Mouse (Mus musculus) CH12F3 (cell line): ENCODE measurements around the gene Pelo.

Experiments used
- in situ Hi-C: fragments of 300-500 bp; cut with MboI; formaldehyde crosslinking; loops from 2 replicates; pipeline ENCODE4 v1.14.3; 2020; ENCODE audit warnings: low sequenced_read_pairs

Pelo gene

GRCm38 (mm10) chr13:115090069-115090976 is at the start of gene Pelo:
Pelo (minus strand) TSS chr13:115090186.
- in situ Hi-C loops = no loop called here

- in situ Hi-C loops = no loop called here
These were observed 48.5 kb upstream of the Pelo start for GRCm38 (mm10) chr13:115138513-115138912.

- in situ Hi-C loops = no loop called here
These were observed 46.8 kb upstream of the Pelo start for GRCm38 (mm10) chr13:115136761-115137160.

- in situ Hi-C loops = no loop called here
These were observed 42.4 kb upstream of the Pelo start for GRCm38 (mm10) chr13:115132435-115132834.

GRCm38 (mm10) chr13:115131381-115131780 is 41.4 kb upstream of the Pelo start:
- in situ Hi-C loops = no loop called here

GRCm38 (mm10) chr13:115130035-115130434 is 40.0 kb upstream of the Pelo start:
- in situ Hi-C loops = no loop called here

- in situ Hi-C loops = no loop called here
These were observed 37.8 kb upstream of the Pelo start for GRCm38 (mm10) chr13:115127826-115128225.

- in situ Hi-C loops = no loop called here
These were observed 36.5 kb upstream of the Pelo start for GRCm38 (mm10) chr13:115126534-115126933.

- in situ Hi-C loops = no loop called here
These were observed 35.1 kb upstream of the Pelo start for GRCm38 (mm10) chr13:115125130-115125529.

- in situ Hi-C loops = no loop called here
These were observed 34.5 kb upstream of the Pelo start for GRCm38 (mm10) chr13:115124521-115124920.

- in situ Hi-C loops = no loop called here
These were observed 28.8 kb upstream of the Pelo start for GRCm38 (mm10) chr13:115118756-115119155.

GRCm38 (mm10) chr13:115118195-115118594 is 28.2 kb upstream of the Pelo start:
- in situ Hi-C loops = no loop called here

- in situ Hi-C loops = no loop called here
These were observed 27.1 kb upstream of the Pelo start for GRCm38 (mm10) chr13:115116930-115117621.

GRCm38 (mm10) chr13:115109628-115110027 is 19.6 kb upstream of the Pelo start:
- in situ Hi-C loops = no loop called here

GRCm38 (mm10) chr13:115107436-115107835 is 17.4 kb upstream of the Pelo start:
- in situ Hi-C loops = no loop called here

- in situ Hi-C loops = no loop called here
These were observed 16.2 kb upstream of the Pelo start for GRCm38 (mm10) chr13:115106183-115106582.

GRCm38 (mm10) chr13:115102754-115103153 is 12.8 kb upstream of the Pelo start:
- in situ Hi-C loops = no loop called here

GRCm38 (mm10) chr13:115101355-115102191 is 11.6 kb upstream of the Pelo start, which contains the start of the genes Gm49395 and Itga1:
Gm49395 (minus strand) TSS chr13:115101921.
Itga1 (minus strand) TSS chr13:115101964.
- in situ Hi-C loops = no loop called here

GRCm38 (mm10) chr13:115100381-115101177 is 10.6 kb upstream of the Pelo start:
- in situ Hi-C loops = no loop called here

- in situ Hi-C loops = no loop called here
These were observed 9.4 kb upstream of the Pelo start for GRCm38 (mm10) chr13:115099381-115099780.
